Mouse (Mus musculus): ENCODE measurements around the gene Gm26992. TPM values are rescaled to one million over a fixed set of nuclear protein-coding genes. Genes with fewer than 3 reads are reported as not detected.

Gene Gm26992
- polyA plus RNA-seq, 2 experiments, result 0.41 TPM; not detected in 1

DNA sequence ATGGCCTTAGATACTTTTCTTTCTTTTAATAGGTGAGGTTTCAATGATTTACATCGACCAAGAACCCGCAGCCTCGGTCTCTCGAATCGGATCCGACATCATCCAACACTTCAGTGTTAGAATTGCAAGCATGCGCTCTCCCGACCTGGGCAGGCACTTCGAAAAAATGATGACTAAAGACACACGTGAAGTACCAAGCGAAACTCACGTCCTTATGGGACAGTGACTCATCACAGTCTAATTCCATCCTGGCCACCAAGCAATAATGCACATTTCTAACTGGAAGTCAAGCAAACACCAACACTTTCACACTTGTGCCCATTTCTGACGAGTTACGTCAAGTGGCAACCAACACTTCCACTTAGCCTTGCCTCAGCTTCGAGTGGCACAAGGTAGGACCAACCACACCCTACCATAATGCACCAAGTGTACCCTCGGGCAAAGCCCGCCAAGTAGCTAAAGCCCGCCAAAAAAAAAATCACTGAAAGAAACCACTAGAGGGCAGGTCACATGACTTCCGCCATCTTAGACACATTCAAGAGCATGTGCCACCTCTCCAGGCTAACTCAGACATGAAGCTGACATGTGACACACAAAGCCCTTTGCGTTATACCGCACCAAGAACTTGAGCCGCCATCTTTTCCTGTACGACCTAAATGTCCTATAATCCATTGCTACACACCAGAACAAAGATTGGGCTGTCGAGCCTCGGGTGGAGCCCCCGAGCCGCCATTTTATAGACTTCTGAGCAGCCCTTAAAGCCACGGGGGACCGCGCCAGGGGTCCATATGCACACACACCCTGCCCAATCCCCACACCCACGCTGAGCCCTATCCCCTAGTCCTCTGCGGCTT lies 59.7 kb downstream of the Gm26992 start:
- peak overlapping the region; percentile 50 for H3K4me2 ChIP-seq (ENCODE audit: low read depth)
- TF ChIP-seq EP300 (IDR thresholded peaks at IDR 0.05; ENCODE audit: low read depth), result no peak
- peak; percentile 31; the same call in 1 of the 2 replicates for TF ChIP-seq CTCF (IDR thresholded peaks at IDR 0.05; ENCODE audit: low read depth)
- H3K9me3 ChIP-seq (ENCODE audit: control insufficient read depth, low read length), result no peaks in the 10 kb centered on the region
- peak overlapping the region; percentile 60 to 86 for H3K4me3 ChIP-seq (ENCODE audit: insufficient read depth in 1 of 2, low read depth in 2 of 2, low read length in 2 of 2)
- 59% methylated on average over 32 of the region's 32 CpGs for WGBS (ENCODE audit: insufficient replicate concordance)
- H3K27ac ChIP-seq, result peak overlapping the region; percentile 30; the same call in 1 of the 2 replicates
- ATAC-seq (ENCODE audit: insufficient read depth) (peak; percentile 76), DNase-seq (ENCODE audit: low read depth in 3 of 3, low spot score in 3 of 3) (peak in 2 of 3 experiments; percentile 40 to 64)
- H3K36me3 ChIP-seq (replicated peaks; ENCODE audit: control insufficient read depth, insufficient read depth, low read depth), result no peaks in the 10 kb centered on the region
- H3K4me1 ChIP-seq (replicated peaks; ENCODE audit: control insufficient read depth in 2 of 2, insufficient read depth in 2 of 2, low read length in 1 of 2), result 0 out of 4 replicates have a peak, but pooled peaks cover 0 to 3% of the 10 kb centered on the region in 2 experiments
- H3K27me3 ChIP-seq (ENCODE audit: control insufficient read depth, insufficient read depth, low read length), result no peaks in the 10 kb centered on the region
- peak overlapping the region; percentile 63 for H3K9ac ChIP-seq (replicated peaks)

- ATAC-seq (ENCODE audit: insufficient read depth) (no peak), DNase-seq (ENCODE audit: low read depth in 3 of 3, low spot score in 3 of 3) (no peak)
- Histone ChIP-seq H3K4me2 (ENCODE audit: low read depth) (peak overlapping the region; percentile 62; the same call in 1 of the 2 replicates), H3K9me3 (ENCODE audit: control insufficient read depth, low read length) (no peaks in the 10 kb centered on the region), H3K4me1 (replicated peaks; ENCODE audit: control insufficient read depth in 2 of 2, insufficient read depth in 2 of 2, low read length in 1 of 2) (0 out of 4 replicates have a peak, but pooled peaks cover 0 to 3% of the 10 kb centered on the region in 2 experiments), H3K9ac (replicated peaks) (peak overlapping the region; percentile 63), H3K36me3 (replicated peaks; ENCODE audit: control insufficient read depth, insufficient read depth, low read depth) (no peaks in the 10 kb centered on the region), H3K27ac (peak overlapping the region; percentile 30; the same call in 1 of the 2 replicates), H3K27me3 (ENCODE audit: control insufficient read depth, insufficient read depth, low read length) (no peaks in the 10 kb centered on the region), H3K4me3 (ENCODE audit: insufficient read depth in 1 of 2, low read depth in 2 of 2, low read length in 2 of 2) (peak overlapping the region; percentile 60 to 86)
- WGBS (ENCODE audit: insufficient replicate concordance), result 66% methylated on average over 24 of the region's 24 CpGs
- TF ChIP-seq EP300 (IDR thresholded peaks at IDR 0.05; ENCODE audit: low read depth), result no peak
- TF ChIP-seq CTCF (IDR thresholded peaks at IDR 0.05; ENCODE audit: low read depth), result no peak
These were observed 60.3 kb downstream of the Gm26992 start for GRCm38 (mm10) chrX:103482097-103482451.

GRCm38 (mm10) chrX:103483047-103483446 lies 61.2 kb downstream of the Gm26992 start:
- ATAC-seq (ENCODE audit: insufficient read depth), result peak; percentile 63; the same call in 1 of the 2 replicates
- peak in 1 of 3 experiments; percentile 49 for DNase-seq (ENCODE audit: low read depth in 3 of 3, low spot score in 3 of 3)
- Histone ChIP-seq H3K27ac (no peak overlapping the region), H3K4me2 (ENCODE audit: low read depth) (peak overlapping the region; percentile 62), H3K9ac (replicated peaks) (peak overlapping the region; percentile 63; the same call in 1 of the 2 replicates), H3K4me3 (ENCODE audit: insufficient read depth in 1 of 2, low read depth in 2 of 2, low read length in 2 of 2) (peak overlapping the region; percentile 50 to 60), H3K9me3 (ENCODE audit: control insufficient read depth, low read length) (no peaks in the 10 kb centered on the region), H3K27me3 (ENCODE audit: control insufficient read depth, insufficient read depth, low read length) (no peaks in the 10 kb centered on the region), H3K36me3 (replicated peaks; ENCODE audit: control insufficient read depth, insufficient read depth, low read depth) (no peaks in the 10 kb centered on the region), H3K4me1 (replicated peaks; ENCODE audit: control insufficient read depth in 2 of 2, insufficient read depth in 2 of 2, low read length in 1 of 2) (0 out of 4 replicates have a peak, but pooled peaks cover 0 to 3% of the 10 kb centered on the region in 2 experiments)
- WGBS (ENCODE audit: insufficient replicate concordance), result 66% methylated on average over 17 of the region's 17 CpGs
- TF ChIP-seq EP300 (IDR thresholded peaks at IDR 0.05; ENCODE audit: low read depth), result no peak
- TF ChIP-seq CTCF (IDR thresholded peaks at IDR 0.05; ENCODE audit: low read depth), result no peak

GRCm38 (mm10) chrX:103484050-103484449 lies 62.2 kb downstream of the Gm26992 start:
- WGBS (ENCODE audit: insufficient replicate concordance), result 26% methylated on average over 2 of the region's 2 CpGs
- H3K9me3 ChIP-seq (ENCODE audit: control insufficient read depth, low read length), result no peaks in the 10 kb centered on the region

DNA sequence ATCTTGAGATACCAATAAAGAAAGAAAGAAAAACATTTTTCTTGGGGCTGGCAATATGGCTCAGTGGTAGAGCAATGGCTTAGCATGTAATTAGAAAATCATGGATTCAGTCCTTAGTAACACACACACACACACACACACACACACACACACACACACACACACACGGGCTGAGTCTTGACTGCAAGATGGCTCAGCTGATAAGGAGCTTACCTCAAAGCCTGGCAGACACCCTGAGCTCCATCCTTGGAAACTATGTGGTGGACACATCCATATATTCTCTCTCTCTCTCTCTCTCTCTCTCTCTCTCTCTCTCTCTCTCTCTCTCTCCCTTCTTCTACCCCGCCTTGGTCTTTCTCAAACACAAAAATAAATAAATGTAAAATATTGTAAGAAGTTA lies 69.0 kb downstream of the Gm26992 start:
- 38% methylated on average over 2 of the region's 2 CpGs for WGBS (ENCODE audit: insufficient replicate concordance)
- Histone ChIP-seq H3K4me3 (ENCODE audit: insufficient read depth in 1 of 2, low read depth in 2 of 2, low read length in 2 of 2) (no peak overlapping the region), H3K4me2 (ENCODE audit: low read depth) (no peak overlapping the region), H3K9me3 (ENCODE audit: control insufficient read depth, low read length) (no peaks in the 10 kb centered on the region), H3K27ac (no peak overlapping the region), H3K27me3 (ENCODE audit: control insufficient read depth, insufficient read depth, low read length) (no peaks in the 10 kb centered on the region), H3K36me3 (replicated peaks; ENCODE audit: control insufficient read depth, insufficient read depth, low read depth) (no peaks in the 10 kb centered on the region), H3K9ac (replicated peaks) (no peak overlapping the region), H3K4me1 (replicated peaks; ENCODE audit: control insufficient read depth in 2 of 2, insufficient read depth in 2 of 2, low read length in 1 of 2) (peaks cover 6 to 21% of the 10 kb centered on the region in 2 experiments)
- ATAC-seq (ENCODE audit: insufficient read depth), result no peak
- no peak for TF ChIP-seq EP300 (IDR thresholded peaks at IDR 0.05; ENCODE audit: low read depth)
- TF ChIP-seq CTCF (IDR thresholded peaks at IDR 0.05; ENCODE audit: low read depth), result no peak
- no peak for DNase-seq (ENCODE audit: low read depth in 3 of 3, low spot score in 3 of 3)

More at GRCm38 (mm10) chrX:103484050-103484449, 62.2 kb downstream of the Gm26992 start:
- Histone ChIP-seq H3K4me2 (ENCODE audit: low read depth) (peak overlapping the region; percentile 62), H3K27me3 (ENCODE audit: control insufficient read depth, insufficient read depth, low read length) (no peaks in the 10 kb centered on the region), H3K27ac (no peak overlapping the region), H3K4me3 (ENCODE audit: insufficient read depth in 1 of 2, low read depth in 2 of 2, low read length in 2 of 2) (peak overlapping the region; percentile 50 to 60; a peak in 2 of 4 replicates), H3K9ac (replicated peaks) (no peak overlapping the region), H3K4me1 (replicated peaks; ENCODE audit: control insufficient read depth in 2 of 2, insufficient read depth in 2 of 2, low read length in 1 of 2) (0 out of 4 replicates have a peak, but pooled peaks cover 0 to 3% of the 10 kb centered on the region in 2 experiments), H3K36me3 (replicated peaks; ENCODE audit: control insufficient read depth, insufficient read depth, low read depth) (no peaks in the 10 kb centered on the region)
- peak in 1 of 3 experiments; percentile 50 for DNase-seq (ENCODE audit: low read depth in 3 of 3, low spot score in 3 of 3)
- no peak for ATAC-seq (ENCODE audit: insufficient read depth)
- TF ChIP-seq EP300 (IDR thresholded peaks at IDR 0.05; ENCODE audit: low read depth) (no peak), CTCF (IDR thresholded peaks at IDR 0.05; ENCODE audit: low read depth) (peak; percentile 70; the same call in 1 of the 2 replicates)
